Mouse (Mus musculus) fat pad, adult 2 months (tissue): ENCODE measurements around the gene 6330409D20Rik.

Source experiments
- DNase-seq: peaks from one replicate; pipeline ENCODE4 v3.0.0-alpha.2; 2011; ENCODE audit warnings: low read depth, low spot score; ENCODE audit errors: extremely low read depth

6330409D20Rik gene

DNA sequence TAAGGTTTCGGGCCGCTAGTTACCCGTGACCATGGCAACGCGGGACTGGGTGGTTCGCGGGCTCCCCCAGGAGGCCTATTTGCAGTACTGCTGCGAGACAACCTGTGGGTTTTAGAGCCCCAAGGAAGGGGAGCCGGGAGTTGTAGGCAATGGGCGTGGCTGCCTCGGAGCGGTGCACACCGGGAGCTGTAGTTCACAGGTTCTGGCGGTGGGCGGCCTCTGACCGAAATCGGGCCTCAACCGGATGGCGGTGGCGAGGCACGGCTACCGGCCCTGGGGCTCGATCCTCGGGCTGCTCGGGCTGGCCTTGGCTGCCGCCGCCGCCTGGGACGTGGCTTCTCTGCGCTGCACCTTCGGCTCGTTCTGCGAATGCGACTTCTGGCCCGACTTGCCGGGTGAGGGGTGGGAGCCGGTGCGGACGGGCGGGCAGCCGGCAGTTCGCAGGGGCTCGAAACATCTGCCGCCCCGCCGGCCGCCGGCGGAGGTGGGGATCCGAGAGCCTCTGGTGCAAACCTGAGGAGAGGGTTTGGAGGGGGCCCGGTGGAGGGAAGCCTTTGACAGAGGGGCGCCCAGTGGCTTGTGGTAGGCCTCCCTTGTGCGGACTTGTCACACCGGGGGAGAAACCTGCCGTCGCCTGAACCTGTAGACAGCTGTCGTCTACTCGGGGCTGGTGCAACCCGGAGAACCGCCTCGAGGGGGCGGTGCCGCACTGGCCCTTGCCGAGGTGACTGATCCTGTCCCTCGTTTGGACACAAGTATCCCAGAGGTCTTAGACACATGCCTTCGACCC, 16.4 kb upstream of the 6330409D20Rik start, which contains the start of gene Tor2a:
Gene Tor2a, plus strand, starts transcription at position 179 of the 790 bp plus-strand sequence.
- peak; percentile 57 for DNase-seq

DNA sequence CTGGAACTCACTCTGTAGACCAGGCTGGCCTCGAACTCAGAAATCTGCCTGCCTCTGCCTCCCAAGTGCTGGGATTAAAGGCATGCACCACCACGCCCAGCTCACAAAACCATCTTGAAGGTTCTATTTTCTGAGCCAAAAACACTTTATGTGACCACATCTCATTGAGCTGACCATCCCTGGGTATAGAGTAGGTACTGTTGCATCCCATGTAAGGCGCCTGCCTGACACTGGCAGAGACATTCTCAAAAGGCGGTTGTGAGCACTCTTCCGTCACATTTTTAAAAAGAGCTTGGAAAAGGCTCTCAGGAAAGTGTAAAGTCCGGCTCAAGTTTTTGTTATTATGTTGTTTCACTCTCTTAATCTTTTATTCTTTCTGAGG, 15.8 kb upstream of the 6330409D20Rik start:
- no peak for DNase-seq

DNA sequence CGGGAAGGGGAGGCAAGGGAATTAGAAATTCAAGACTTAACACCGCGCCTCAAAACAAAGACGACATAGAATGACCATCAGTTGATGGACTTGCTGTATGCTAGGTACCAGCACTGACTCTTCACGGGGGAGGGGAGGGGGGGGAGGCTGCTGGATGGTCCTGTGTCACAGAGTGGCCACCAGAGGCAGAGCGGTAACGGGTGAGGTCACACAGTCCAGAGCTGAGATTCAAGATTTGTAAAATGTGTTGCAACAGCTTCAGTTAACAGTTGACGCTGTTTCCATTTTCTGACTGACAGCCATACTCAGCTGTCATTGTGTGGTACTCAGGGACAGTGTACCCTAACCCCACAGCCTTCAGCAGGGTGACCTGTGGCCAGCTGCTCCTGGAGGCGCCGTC, 11.4 kb upstream of the 6330409D20Rik start:
- DNase-seq: no peak

DNA sequence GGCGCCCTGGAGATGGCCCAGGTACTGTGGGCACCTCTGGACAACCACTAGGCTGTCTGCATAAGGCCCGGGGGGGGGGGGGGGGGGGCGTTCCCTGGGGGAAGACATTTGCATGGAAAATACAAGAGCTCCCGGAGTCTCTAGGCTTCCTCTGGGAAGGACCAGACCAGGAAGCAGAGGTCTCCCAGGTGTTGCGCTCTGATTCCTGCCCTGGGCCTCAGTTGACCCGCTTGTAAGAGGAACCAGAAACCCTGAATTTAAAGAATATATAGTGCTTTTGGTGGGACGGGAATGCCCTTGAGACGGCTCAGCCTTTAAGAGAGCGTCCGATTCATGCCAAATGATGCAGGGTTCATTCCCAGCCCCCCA, 10.8 kb upstream of the 6330409D20Rik start:
- no peak for DNase-seq

DNA sequence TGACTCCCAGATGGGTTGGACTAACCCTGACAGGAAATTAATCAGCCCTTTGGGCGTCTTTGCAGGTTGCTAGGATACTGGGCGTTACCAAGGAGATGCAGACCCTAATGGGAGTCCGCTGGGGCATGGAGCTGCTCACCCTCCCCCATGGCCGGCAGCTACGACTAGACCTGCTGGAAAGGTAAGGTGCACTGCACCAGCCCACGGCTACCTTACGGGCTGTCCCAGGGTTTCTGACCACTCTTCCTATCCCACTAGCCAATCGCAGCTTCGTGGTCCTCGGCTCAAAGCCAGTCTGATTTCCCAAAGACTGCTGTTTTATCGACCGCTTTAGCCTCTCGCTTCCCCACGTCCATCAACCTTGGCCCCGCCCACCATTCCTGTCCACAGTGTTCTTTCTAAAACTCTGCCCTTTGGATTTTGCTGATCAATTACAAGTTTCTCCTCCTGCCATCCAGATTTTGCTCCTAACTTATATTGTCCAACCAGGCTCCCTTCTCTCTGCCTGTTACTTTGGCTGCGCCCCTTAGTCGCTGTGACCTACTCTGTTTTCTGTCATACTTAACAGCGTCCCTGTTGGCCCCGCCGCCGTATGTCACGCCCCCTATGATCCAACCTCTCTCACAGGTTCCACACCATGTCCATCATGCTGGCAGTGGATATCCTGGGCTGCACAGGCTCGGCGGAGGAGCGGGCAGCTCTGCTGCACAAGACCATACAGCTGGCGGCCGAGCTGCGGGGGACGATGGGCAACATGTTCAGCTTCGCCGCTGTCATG, 10.3 kb upstream of the 6330409D20Rik start:
- no peak for DNase-seq

- DNase-seq: no peak
These were observed 9.4 kb upstream of the 6330409D20Rik start for GRCm38 (mm10) chr2:32750199-32750598.

DNA sequence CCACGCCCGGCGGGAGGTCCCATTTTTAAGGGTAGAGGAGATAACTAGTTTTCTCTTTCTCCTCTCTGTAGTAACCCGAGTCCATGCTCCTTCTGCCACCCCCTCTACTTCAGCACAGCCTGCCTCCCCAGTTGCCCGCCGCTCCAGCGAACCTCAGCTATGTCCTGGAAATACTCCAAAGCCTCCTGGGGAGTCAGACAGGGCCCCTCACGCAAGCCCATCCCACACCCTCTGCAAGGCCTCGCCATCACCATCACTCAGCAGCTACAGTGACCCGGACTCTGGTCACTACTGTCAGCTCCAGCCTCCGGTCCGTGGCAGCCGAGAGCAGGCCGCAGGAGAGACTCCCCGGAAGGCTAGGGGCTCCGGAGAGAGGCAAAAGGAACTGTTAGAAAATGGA, 8.3 kb upstream of the 6330409D20Rik start:
- DNase-seq: no peak

DNA sequence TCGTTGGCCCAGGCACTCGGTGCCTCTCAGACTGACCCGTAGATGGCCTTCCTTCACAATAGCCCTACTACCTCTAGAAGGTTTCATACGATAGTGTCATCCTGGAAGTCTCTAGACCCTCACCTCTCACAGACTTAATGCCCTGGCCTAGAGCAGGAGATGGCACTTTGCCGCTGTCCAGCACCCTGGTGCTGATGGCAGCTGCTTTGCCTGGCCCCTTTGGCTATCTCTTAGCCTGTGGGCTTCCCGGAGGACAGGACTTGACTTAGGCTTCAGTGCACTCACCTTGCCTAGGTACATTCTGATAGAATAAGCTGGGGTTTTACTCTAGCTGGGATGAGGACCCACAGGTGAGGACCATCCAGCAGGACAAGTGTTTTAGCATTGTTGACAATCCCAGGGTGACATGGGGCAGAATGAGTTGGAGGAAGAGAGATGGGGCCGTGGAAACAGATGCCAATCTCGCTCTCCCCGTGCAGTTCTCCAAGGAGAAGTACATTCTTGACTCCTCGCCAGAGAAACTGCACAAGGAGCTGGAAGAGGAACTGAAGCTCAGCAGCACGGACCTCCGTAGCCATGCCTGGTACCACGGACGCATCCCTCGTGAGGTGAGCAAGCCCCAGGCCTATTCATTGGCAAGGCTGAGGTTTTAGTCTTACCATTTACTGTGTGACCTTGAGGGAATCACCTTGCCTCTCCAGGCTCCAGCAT, 3.6 kb upstream of the 6330409D20Rik start:
- DNase-seq: no peak

GRCm38 (mm10) chr2:32742173-32742531, 1.3 kb upstream of the 6330409D20Rik start:
- DNase-seq: no peak

GRCm38 (mm10) chr2:32741273-32742172, 707 bp upstream of the 6330409D20Rik start:
- DNase-seq: no peak

DNA sequence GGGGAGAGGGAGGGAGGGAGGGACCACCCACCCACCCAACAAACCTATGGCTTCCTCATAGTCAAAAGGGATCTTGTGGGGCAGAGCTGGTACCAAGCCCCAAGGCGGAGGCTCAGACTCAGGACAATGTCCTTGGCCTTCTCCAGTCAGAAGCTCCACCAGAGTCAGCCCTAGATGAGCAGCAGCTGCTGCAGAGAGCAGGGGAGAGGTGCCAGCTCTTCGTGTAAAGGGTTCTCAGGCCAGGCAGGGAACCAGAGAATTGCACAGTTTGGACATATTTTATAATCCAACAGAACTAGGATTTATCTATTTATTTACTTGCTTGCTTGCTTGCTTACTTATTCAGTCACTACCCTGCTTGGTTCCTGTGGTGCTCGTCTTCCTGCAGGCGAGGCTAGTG, 1.5 kb downstream of the 6330409D20Rik start:
- DNase-seq: no peak

DNA sequence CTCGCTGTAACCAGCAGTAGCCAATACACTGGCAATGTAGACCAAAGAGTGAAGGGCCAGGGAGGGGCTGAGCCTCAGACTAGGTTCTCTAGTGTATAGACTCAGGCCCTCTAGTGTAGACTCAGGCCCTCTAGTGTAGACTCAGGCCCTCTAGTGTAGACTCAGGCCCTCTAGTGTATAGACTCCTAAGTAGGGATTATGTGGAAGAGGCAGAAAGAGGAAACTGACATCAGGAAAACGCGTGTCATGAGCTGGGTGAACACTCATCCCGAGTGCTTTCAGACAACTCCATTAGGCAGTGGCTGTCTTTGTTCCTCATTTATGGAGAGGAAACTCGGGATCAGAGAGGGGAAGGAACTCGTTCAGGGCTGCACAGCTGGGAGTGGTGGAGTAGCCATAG, 3.8 kb downstream of the 6330409D20Rik start:
- DNase-seq: no peak

GRCm38 (mm10) chr2:32736306-32736829, 4.4 kb downstream of the 6330409D20Rik start:
- no peak for DNase-seq

DNA sequence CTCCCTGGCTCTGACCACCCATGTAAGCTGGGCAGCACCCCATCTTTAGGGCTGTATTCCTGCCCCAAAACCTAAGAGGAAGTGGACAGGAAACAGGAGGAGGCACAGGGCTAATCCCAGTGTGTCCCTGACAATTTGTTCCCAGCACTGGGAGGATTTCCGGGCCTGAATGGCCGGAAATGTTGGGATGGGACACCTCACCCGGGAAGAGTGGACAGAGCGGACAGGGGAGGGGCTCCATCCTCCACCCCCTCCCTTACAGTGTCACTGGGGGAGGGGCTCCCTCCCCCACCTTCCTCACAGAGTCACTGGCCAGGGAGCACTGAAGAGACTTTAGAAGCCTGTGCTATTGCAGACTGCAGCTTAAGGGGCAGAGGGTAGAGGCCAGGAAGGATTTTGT, 5.9 kb downstream of the 6330409D20Rik start:
- DNase-seq: no peak

GRCm38 (mm10) chr2:32734480-32734879, 6.3 kb downstream of the 6330409D20Rik start:
- DNase-seq: no peak

DNA sequence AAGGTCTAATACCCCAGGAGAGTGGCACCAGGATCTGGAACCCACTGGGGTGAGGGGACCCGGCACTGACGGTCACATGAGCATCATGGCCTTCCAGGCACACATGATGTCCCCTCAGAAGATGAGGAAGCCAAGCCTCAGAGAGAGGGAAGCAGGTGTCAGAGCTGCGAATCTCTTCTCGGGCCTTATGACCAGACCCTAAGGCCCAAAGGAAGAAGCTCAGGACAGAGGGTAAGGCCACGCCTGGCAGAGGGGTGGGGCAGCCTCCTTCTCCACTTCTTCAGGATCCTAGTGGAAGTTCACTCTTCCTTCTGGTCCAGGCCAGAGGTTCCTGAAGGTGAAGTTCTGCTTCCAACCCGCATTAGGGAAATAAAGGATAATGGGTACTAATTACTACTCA, 8.1 kb downstream of the 6330409D20Rik start:
- DNase-seq: no peak

GRCm38 (mm10) chr2:32731911-32732310, 8.9 kb downstream of the 6330409D20Rik start:
- DNase-seq: no peak

GRCm38 (mm10) chr2:32730854-32731253, 10.0 kb downstream of the 6330409D20Rik start:
- no peak for DNase-seq

- DNase-seq: no peak
These were observed 11.3 kb downstream of the 6330409D20Rik start for GRCm38 (mm10) chr2:32729547-32729946.

DNA sequence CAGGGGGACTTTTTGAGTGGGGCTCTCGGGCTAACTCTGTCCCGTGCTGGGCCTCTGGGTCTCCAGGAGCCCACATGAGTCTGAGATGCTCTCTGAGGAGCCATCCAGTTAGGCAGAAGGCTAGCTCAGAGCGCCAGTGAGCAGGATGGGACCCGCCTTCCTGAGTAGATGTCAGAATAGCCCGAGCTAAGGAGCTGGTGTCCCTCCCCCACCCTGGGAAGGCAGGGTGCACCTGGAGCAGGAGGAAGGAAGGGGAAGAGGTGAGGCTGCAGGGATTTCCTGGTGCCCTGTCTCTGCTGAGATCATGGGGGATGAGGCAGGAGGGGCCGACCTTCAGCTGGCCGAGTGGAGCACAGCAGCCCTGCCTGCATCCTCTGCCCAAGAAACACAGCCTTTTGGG, 12.4 kb downstream of the 6330409D20Rik start:
- no peak for DNase-seq
